Mouse (Mus musculus) 416B (cell line): Measurements from ENCODE around the gene Alkbh8.
"Not testable (repeated sequence)": the region's sequence is repeated elsewhere in the genome, so short reads cannot be mapped to it uniquely, and the experiment has no call there.

Experiments used
- DNase-seq: peaks from one replicate; pipeline ENCODE4 v3.0.0; 2011; ENCODE audit warnings: low read depth

Alkbh8 gene

GRCm38 (mm10) chr9:3334962-3335767 lies at the start of gene Alkbh8:
TSS of gene Alkbh8 (plus strand) at chr9:3335140.
- DNase-seq: peak; percentile 92

- no peak for DNase-seq
These were observed 25.6 kb upstream of the Alkbh8 start for GRCm38 (mm10) chr9:3309292-3309836.

GRCm38 (mm10) chr9:3310016-3310415 lies 24.9 kb upstream of the Alkbh8 start:
- DNase-seq: no peak

GRCm38 (mm10) chr9:3327342-3328053 lies 7.4 kb upstream of the Alkbh8 start:
- not testable (repeated sequence) for DNase-seq

GRCm38 (mm10) chr9:3328054-3328595 lies 6.8 kb upstream of the Alkbh8 start:
- no peak for DNase-seq

GRCm38 (mm10) chr9:3330319-3330718 lies 4.6 kb upstream of the Alkbh8 start:
- no peak for DNase-seq

- DNase-seq: no peak
These were observed 4.1 kb upstream of the Alkbh8 start for GRCm38 (mm10) chr9:3330737-3331384.

- DNase-seq: no peak
These were observed 1.7 kb downstream of the Alkbh8 start for GRCm38 (mm10) chr9:3336661-3337060.

- no peak for DNase-seq
These were observed 10.2 kb downstream of the Alkbh8 start for GRCm38 (mm10) chr9:3345136-3345535.

GRCm38 (mm10) chr9:3345967-3346366 lies 11.0 kb downstream of the Alkbh8 start:
- DNase-seq: no peak

GRCm38 (mm10) chr9:3350056-3350455 lies 15.1 kb downstream of the Alkbh8 start:
- DNase-seq: peak; percentile 15

- DNase-seq: not testable (repeated sequence)
These were observed 41.4 kb downstream of the Alkbh8 start for GRCm38 (mm10) chr9:3376323-3376722.

- peak; percentile 97 for DNase-seq
These were observed 68.6 kb downstream of the Alkbh8 start, which contains the start of gene Cwf19l2 for GRCm38 (mm10) chr9:3403251-3404208. TSS of gene Cwf19l2 (plus strand) at chr9:3403592.

GRCm38 (mm10) chr9:3404372-3404771 lies 69.4 kb downstream of the Alkbh8 start:
- DNase-seq: peak; percentile 86

- not testable (repeated sequence) for DNase-seq
These were observed 104.8 kb downstream of the Alkbh8 start for GRCm38 (mm10) chr9:3439555-3440300.
